Mouse (Mus musculus) heart, embryonic 11.5 days (tissue): ENCODE results near the gene Srsf4. TPM values are rescaled to one million over a fixed set of nuclear protein-coding genes. Genes with fewer than 3 reads are reported as not detected.

Experiments used
- ATAC-seq: fragments of 200-750 bp; cut with Nextera tagmentation; replicated peaks from 2 replicates; pipeline ENCODE4 v1.8.0; 2017; ENCODE audit warnings: moderate library complexity; ENCODE audit not compliant: insufficient number of reproducible peaks, low FRiP score, low TSS enrichment
- H3K27ac ChIP-seq: fragments of 300-500 bp; sonication (generic); 2 replicates; pipeline ENCODE4 v1.5.1; 2014; ENCODE audit warnings: mild to moderate bottlenecking, low read depth, low read length
- H3K27me3 ChIP-seq: fragments of 300-500 bp; sonication (generic); 2 replicates; pipeline ENCODE4 v1.6.1; 2014; ENCODE audit warnings: mild to moderate bottlenecking, low read length, mixed read lengths; ENCODE audit not compliant: control insufficient read depth, insufficient read depth
- H3K36me3 ChIP-seq: fragments of 300-500 bp; sonication (generic); 2 replicates; pipeline ENCODE4 v1.6.1; 2014; ENCODE audit warnings: mild to moderate bottlenecking, low read length, moderate library complexity, mixed read lengths; ENCODE audit not compliant: control insufficient read depth, insufficient read depth
- H3K4me1 ChIP-seq: fragments of 300-500 bp; sonication (generic); 2 replicates; pipeline ENCODE4 v1.6.1; 2014; ENCODE audit warnings: low read length; ENCODE audit not compliant: control insufficient read depth, insufficient read depth
- H3K4me2 ChIP-seq: fragments of 300-500 bp; sonication (generic); 2 replicates; pipeline ENCODE4 v1.6.1; 2014; ENCODE audit warnings: mild to moderate bottlenecking, moderate library complexity
- H3K4me3 ChIP-seq: fragments of 300-500 bp; sonication (generic); 2 replicates; pipeline ENCODE4 v1.5.1; 2014; ENCODE audit warnings: low read depth, low read length
- H3K9ac ChIP-seq: fragments of 300-500 bp; sonication (generic); 2 replicates; pipeline ENCODE4 v1.6.1; 2014; ENCODE audit warnings: mild to moderate bottlenecking, low read depth, low read length, moderate library complexity
- H3K9me3 ChIP-seq: fragments of 300-500 bp; sonication (generic); replicated peaks from 2 replicates; pipeline ENCODE4 v1.6.1; 2016; ENCODE audit warnings: low read length; ENCODE audit not compliant: control insufficient read depth
- WGBS: fragments of 180-500 bp; shearing (Covaris S2); extraction: QIAGEN DNeasy Blood & Tissue Kit; methylation state at CpG from one replicate; pipeline ENCODE4 v1.1.7; 2014; ENCODE audit not compliant: insufficient replicate concordance; 5-methylcytosine and 5-hydroxymethylcytosine counted together
- polyA plus RNA-seq: library from polyadenylated mRNA; unstranded; fragments of >200 nt; fragmentation: Nextera tagmentation; extraction: Ambion mirVana; gene quantifications from 2 replicates; pipeline ENCODE4 v1.2.1, GENCODE M21; 2014

Srsf4 gene
- polyA plus RNA-seq, 1 experiment from 2014 or later: 67.9 TPM

DNA sequence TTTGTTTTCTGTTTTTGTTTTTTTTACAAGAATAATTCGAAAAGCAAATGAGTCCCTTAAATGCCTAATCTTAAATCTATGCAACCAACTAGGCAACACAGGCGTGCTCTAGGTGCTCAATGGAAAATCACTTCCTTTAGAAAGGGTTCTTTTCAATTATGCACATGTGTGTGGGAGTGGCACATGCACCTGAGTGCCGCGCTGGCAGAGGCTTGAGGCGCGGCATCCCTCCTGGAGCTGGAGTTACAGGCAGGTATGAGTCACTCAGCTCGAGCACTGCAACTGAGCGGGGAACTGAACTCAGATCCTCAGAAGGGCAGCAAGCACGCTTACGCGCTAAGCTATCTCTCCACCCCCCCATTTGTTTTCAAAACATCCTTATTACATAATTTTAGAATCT, 74.4 kb downstream of the Srsf4 start:
- H3K4me1 ChIP-seq: peaks cover 14% of the 10 kb centered on the region
- no peak for ATAC-seq
- H3K9me3 ChIP-seq: no peaks in the 10 kb centered on the region
- H3K27ac ChIP-seq: no peak overlapping the region
- no peaks in the 10 kb centered on the region for H3K27me3 ChIP-seq
- no peaks in the 10 kb centered on the region for H3K36me3 ChIP-seq
- no peak overlapping the region for H3K4me2 ChIP-seq
- H3K4me3 ChIP-seq: no peak overlapping the region
- 94% methylated on average over 11 of the region's 11 CpGs for WGBS
- no peak overlapping the region for H3K9ac ChIP-seq

- WGBS: 50% methylated on average over 5 of the region's 5 CpGs
- no peak overlapping the region for H3K4me2 ChIP-seq
- H3K9me3 ChIP-seq: no peaks in the 10 kb centered on the region
- peaks cover 14% of the 10 kb centered on the region for H3K4me1 ChIP-seq
- no peaks in the 10 kb centered on the region; the same call in 1 of the 2 replicates for H3K36me3 ChIP-seq
- H3K9ac ChIP-seq: no peak overlapping the region
- ATAC-seq: no peak
- no peak overlapping the region for H3K4me3 ChIP-seq
- H3K27ac ChIP-seq: no peak overlapping the region
- no peaks in the 10 kb centered on the region for H3K27me3 ChIP-seq
Observed at GRCm38 (mm10) chr4:131949903-131950302, 76.5 kb downstream of the Srsf4 start.

DNA sequence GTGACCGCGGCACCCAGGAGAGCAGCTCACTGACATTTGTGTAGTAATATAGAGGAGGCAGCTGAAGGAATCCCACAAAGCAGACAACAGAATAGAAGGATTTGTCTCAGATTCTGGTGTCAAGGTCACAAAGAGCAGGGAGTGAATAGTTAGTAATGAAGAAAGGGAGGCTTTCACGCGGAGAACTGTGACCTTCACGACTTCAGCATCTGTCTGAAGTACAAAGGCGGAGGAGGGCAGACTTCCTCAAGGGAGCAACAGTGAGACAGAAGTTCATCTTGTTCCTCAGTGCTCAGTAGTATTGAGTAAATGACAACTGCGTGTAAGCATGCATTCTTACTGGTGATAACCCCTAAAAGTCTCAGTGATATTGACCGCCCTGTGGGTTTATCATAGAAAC, 77.2 kb downstream of the Srsf4 start:
- Histone ChIP-seq H3K27ac (no peak overlapping the region), H3K27me3 (no peaks in the 10 kb centered on the region), H3K4me3 (no peak overlapping the region), H3K4me1 (peaks cover 14% of the 10 kb centered on the region), H3K9me3 (no peaks in the 10 kb centered on the region), H3K4me2 (no peak overlapping the region), H3K36me3 (peaks cover 3% of the 10 kb centered on the region), H3K9ac (no peak overlapping the region)
- 59% methylated on average over 8 of the region's 8 CpGs for WGBS
- no peak for ATAC-seq

Other genes starting within 250 kb of the Srsf4 start
- gene Ptpru, start 35.3 kb upstream of the Srsf4 start, polyA plus RNA-seq: 2.2 and 2.8 TPM in 2 replicates
- 35.9 and 39.3 TPM in 2 replicates for gene Mecr, start 30.1 kb upstream of the Srsf4 start, polyA plus RNA-seq
- gene Tmem200b, start 48.2 kb downstream of the Srsf4 start, polyA plus RNA-seq: 3.3 and 4.1 TPM in 2 replicates
- gene Gm10300, start 201.1 kb downstream of the Srsf4 start, polyA plus RNA-seq: 0.10 and 0.20 TPM in 2 replicates
- 67.5 and 73.2 TPM in 2 replicates for gene Epb41, start 201.7 kb downstream of the Srsf4 start, polyA plus RNA-seq